In genomic region chr2:128457591-128458209, GRCm38 (mm10) we compare ENCODE assay signal across 21 mouse cellular contexts.
DNase-seq lines count a peak whose midpoint lies in the region; ATAC-seq and TF ChIP-seq lines count a peak whose summit lies in the region.
"Had no signal": no experiment of that assay in that cellular context is flagged by ENCODE, and none has a peak within 500 bp of the region (broad histone marks: within the 10 kb centered on the region; RNA-seq: fewer than 3 reads in every experiment).

No protein-coding gene starts in this region.

- H3K9ac ChIP-seq in intestine, postnatal 0 days (ENCODE audit: low read depth, low read length), result no peak overlapping the region
- H3K9ac ChIP-seq: neural tube, embryonic 12.5 days; stomach, embryonic 15.5 days had no signal

- no peak for TF ChIP-seq POLR2A in myocyte (IDR thresholded peaks at IDR 0.05; ENCODE audit: insufficient read length, low read depth)

- no peaks in the 10 kb centered on the region for H3K79me2 ChIP-seq in myocyte (ENCODE audit: control insufficient read depth, insufficient read depth)

- peak overlapping the region; percentile 50 for H3K4me2 ChIP-seq in myocyte (ENCODE audit: low read depth)
- H3K4me2 ChIP-seq in intestine, postnatal 0 days (replicated peaks; ENCODE audit: low read depth), result no peak overlapping the region
- H3K4me2 ChIP-seq: heart, embryonic 11.5 days; neural tube, embryonic 12.5 days; stomach, embryonic 15.5 days had no signal

- no peak for TF ChIP-seq CTCF in intestine, postnatal 0 days (IDR thresholded peaks at IDR 0.05; ENCODE audit: low read depth)

- no peak overlapping the region for H3K27ac ChIP-seq in intestine, postnatal 0 days (ENCODE audit: low read depth, low read length)
- H3K27ac ChIP-seq: hindbrain, embryonic 10.5 days; layer of hippocampus, adult 2 months; neural tube, embryonic 12.5 days; stomach, embryonic 15.5 days had no signal

- no peaks in the 10 kb centered on the region for H3K4me1 ChIP-seq in intestine, postnatal 0 days (replicated peaks; ENCODE audit: control insufficient read depth, insufficient read depth, low read length)
- H3K4me1 ChIP-seq: hindbrain, embryonic 10.5 days; neural tube, embryonic 12.5 days; stomach, embryonic 15.5 days had no signal

- no peaks in the 10 kb centered on the region for H3K9me3 ChIP-seq in intestine, postnatal 0 days (ENCODE audit: control insufficient read depth)
- H3K9me3 ChIP-seq: hindbrain, embryonic 10.5 days; neural tube, embryonic 12.5 days; stomach, embryonic 15.5 days had no signal

- no peak overlapping the region for H3K4me3 ChIP-seq in myocyte
- no peak overlapping the region for H3K4me3 ChIP-seq in intestine, postnatal 0 days (ENCODE audit: low read depth, low read length)
- H3K4me3 ChIP-seq: hindbrain, embryonic 10.5 days; layer of hippocampus, adult 2 months; neural tube, embryonic 12.5 days; stomach, embryonic 15.5 days had no signal

- no peaks in the 10 kb centered on the region for H3K36me3 ChIP-seq in myocyte (ENCODE audit: control insufficient read depth, insufficient read depth)
- no peaks in the 10 kb centered on the region for H3K36me3 ChIP-seq in intestine, postnatal 0 days (ENCODE audit: control insufficient read depth, insufficient read depth)
- H3K36me3 ChIP-seq: hindbrain, embryonic 10.5 days; neural tube, embryonic 12.5 days; stomach, embryonic 15.5 days had no signal

- no peaks in the 10 kb centered on the region for H3K27me3 ChIP-seq in myocyte (ENCODE audit: control insufficient read depth, insufficient read depth, insufficient read length)
- no peaks in the 10 kb centered on the region for H3K27me3 ChIP-seq in intestine, postnatal 0 days (replicated peaks; ENCODE audit: control insufficient read depth, insufficient read depth, low read length)
- H3K27me3 ChIP-seq: neural tube, embryonic 12.5 days; stomach, embryonic 15.5 days had no signal

- ATAC-seq in frontal cortex, adult (ENCODE audit: low TSS enrichment), result peak; percentile 82
- peak; percentile 68 for ATAC-seq in CD4-positive, CD25-positive, alpha-beta regulatory T cell, adult 4 months
- ATAC-seq in intestine, postnatal 0 days, result no peak
- ATAC-seq: forebrain, embryonic 16.5 days; hindbrain, embryonic 16.5 days had no signal

- no peak overlapping the region for H3ac ChIP-seq in myocyte (ENCODE audit: control insufficient read depth, insufficient read length)

- no peak for DNase-seq in frontal cortex, postnatal 10 days (ENCODE audit: low spot score in 2 of 2)
- peak; percentile 43 for DNase-seq in brain, adult 2 months (ENCODE audit: low read depth, low spot score)
- no peak for DNase-seq in retina, postnatal 1 day
- DNase-seq in heart, adult 9 months (ENCODE audit: low spot score in 2 of 2), result no peak
- DNase-seq: adrenal gland, postnatal 14 days; cerebellum, adult 9-10 months; kidney, adult 2 months; kidney, postnatal 14 days; lung, postnatal 4 days; midbrain, embryonic 14.5 days had no signal

- WGBS in intestine, postnatal 0 days, result 77% methylated on average over 6 of the region's 6 CpGs

TF ChIP-seq in myocyte, 11 proteins besides CTCF, POLR2A, EP300 and RAD21:
- no peak for TF ChIP-seq MYOD1 (IDR thresholded peaks at IDR 0.05; ENCODE audit: control insufficient read depth in 1 of 3, insufficient read length in 2 of 3, low read depth in 2 of 3)
- no peak for TF ChIP-seq CEBPB (IDR thresholded peaks at IDR 0.05; ENCODE audit: insufficient read depth, poor library complexity, severe bottlenecking)
- TF ChIP-seq TCF3 (IDR thresholded peaks at IDR 0.05; ENCODE audit: insufficient read length, low read depth), result no peak
- no peak for TF ChIP-seq SRF (IDR thresholded peaks at IDR 0.05; ENCODE audit: control insufficient read depth, insufficient read length, low read depth)
- no peak for TF ChIP-seq POLR2AphosphoS2 (IDR thresholded peaks at IDR 0.05; ENCODE audit: insufficient read length, low read depth)
- TF ChIP-seq MYOG (IDR thresholded peaks at IDR 0.05; ENCODE audit: control insufficient read depth in 1 of 3, insufficient read depth in 1 of 3, insufficient read length in 2 of 3, low read depth in 2 of 3), result no peak
- TF ChIP-seq E2F4 (IDR thresholded peaks at IDR 0.05; ENCODE audit: insufficient read depth), result no peak
- no peak for TF ChIP-seq TCF12 (IDR thresholded peaks at IDR 0.05; ENCODE audit: insufficient read depth, poor library complexity, severe bottlenecking)
- no peak for TF ChIP-seq REST (IDR thresholded peaks at IDR 0.05; ENCODE audit: insufficient read depth, insufficient read length)
- TF ChIP-seq MAX (IDR thresholded peaks at IDR 0.05; ENCODE audit: low read depth), result no peak
- no peak for TF ChIP-seq USF1 (IDR thresholded peaks at IDR 0.05; ENCODE audit: low read depth)
